Mouse (Mus musculus) midbrain, embryonic 11.5 days (tissue): ENCODE data around the gene C1qtnf3. TPM values are rescaled to one million over a fixed set of nuclear protein-coding genes. Genes with fewer than 3 reads are reported as not detected.
A peak's percentile ranks its signal among the peaks of the same experiment; 100 is the strongest.
"Not testable (repeated sequence)": the region's sequence is repeated elsewhere in the genome, so short reads cannot be mapped to it uniquely, and the experiment has no call there.

ENCODE experiments used
- ATAC-seq: fragments of 200-750 bp; cut with Nextera tagmentation; 2 replicates; pipeline ENCODE4 v1.8.0; 2017; ENCODE audit warnings: moderate TSS enrichment, moderate library complexity; ENCODE audit not compliant: low FRiP score
- DNase-seq: peaks from one replicate; pipeline ENCODE4 v3.0.0; 2015; ENCODE audit warnings: low spot score; ENCODE audit errors: missing footprints
- H3K27ac ChIP-seq: fragments of 300-500 bp; sonication (generic); 2 replicates; pipeline ENCODE4 v1.5.1; 2014; ENCODE audit warnings: low read depth, low read length
- H3K27me3 ChIP-seq: fragments of 300-500 bp; sonication (generic); 2 replicates; pipeline ENCODE4 v1.6.1; 2014; ENCODE audit warnings: mild to moderate bottlenecking, low read length, moderate library complexity, mixed read lengths; ENCODE audit not compliant: control insufficient read depth, insufficient read depth
- H3K36me3 ChIP-seq: fragments of 300-500 bp; sonication (generic); 2 replicates; pipeline ENCODE4 v1.6.1; 2014; ENCODE audit warnings: mild to moderate bottlenecking, low read length, moderate library complexity, mixed read lengths; ENCODE audit not compliant: control insufficient read depth, insufficient read depth
- H3K4me1 ChIP-seq: fragments of 300-500 bp; sonication (generic); 2 replicates; pipeline ENCODE4 v1.6.1; 2014; ENCODE audit warnings: low read length; ENCODE audit not compliant: control insufficient read depth, insufficient read depth
- H3K4me2 ChIP-seq: fragments of 300-500 bp; sonication (generic); 2 replicates; pipeline ENCODE4 v1.6.1; 2014; ENCODE audit warnings: mild to moderate bottlenecking, moderate library complexity
- H3K4me3 ChIP-seq: fragments of 300-500 bp; sonication (generic); 2 replicates; pipeline ENCODE4 v1.5.1; 2014; ENCODE audit warnings: low read depth, low read length
- H3K9ac ChIP-seq: fragments of 300-500 bp; sonication (generic); 2 replicates; pipeline ENCODE4 v1.6.1; 2014; ENCODE audit warnings: low read length
- H3K9me3 ChIP-seq: fragments of 300-500 bp; sonication (generic); 2 replicates; pipeline ENCODE4 v1.6.1; 2016; ENCODE audit warnings: low read length; ENCODE audit not compliant: control insufficient read depth
- WGBS: fragments of 180-500 bp; shearing (Covaris S2); extraction: QIAGEN DNeasy Blood & Tissue Kit; methylation state at CpG from one replicate; pipeline ENCODE4 v1.1.7; 2014; 5-methylcytosine and 5-hydroxymethylcytosine counted together
- polyA plus RNA-seq: library from polyadenylated mRNA; unstranded; fragments of >200 nt; fragmentation: Nextera tagmentation; extraction: Ambion mirVana; gene quantifications from 2 replicates; pipeline ENCODE4 v1.2.1, GENCODE M21; 2014

The C1qtnf3 gene
- polyA plus RNA-seq, 1 experiment from 2014 or later, result 0.97 TPM

DNA sequence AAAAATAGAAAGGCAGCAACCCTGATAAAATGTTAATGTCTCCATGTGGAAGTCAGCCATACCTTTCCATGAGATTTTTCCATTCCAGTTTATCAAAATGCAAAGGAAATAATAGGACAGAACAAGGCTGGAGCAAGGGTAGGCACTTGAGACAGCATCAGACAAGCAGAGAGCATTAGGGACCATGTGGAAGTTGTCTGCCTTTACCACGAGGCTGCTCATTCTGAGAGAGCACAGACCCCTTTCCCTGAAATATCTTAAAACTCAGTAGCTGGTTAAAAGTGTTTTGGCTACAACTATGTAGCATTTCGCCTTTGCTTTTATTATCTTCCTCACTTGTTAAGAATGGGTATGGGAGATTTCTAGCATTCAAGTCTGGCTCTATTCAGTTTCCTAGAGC lies 28.6 kb downstream of the C1qtnf3 start:
- peak overlapping the region; percentile 61 for H3K4me2 ChIP-seq
- H3K4me3 ChIP-seq, result no peak overlapping the region

DNA sequence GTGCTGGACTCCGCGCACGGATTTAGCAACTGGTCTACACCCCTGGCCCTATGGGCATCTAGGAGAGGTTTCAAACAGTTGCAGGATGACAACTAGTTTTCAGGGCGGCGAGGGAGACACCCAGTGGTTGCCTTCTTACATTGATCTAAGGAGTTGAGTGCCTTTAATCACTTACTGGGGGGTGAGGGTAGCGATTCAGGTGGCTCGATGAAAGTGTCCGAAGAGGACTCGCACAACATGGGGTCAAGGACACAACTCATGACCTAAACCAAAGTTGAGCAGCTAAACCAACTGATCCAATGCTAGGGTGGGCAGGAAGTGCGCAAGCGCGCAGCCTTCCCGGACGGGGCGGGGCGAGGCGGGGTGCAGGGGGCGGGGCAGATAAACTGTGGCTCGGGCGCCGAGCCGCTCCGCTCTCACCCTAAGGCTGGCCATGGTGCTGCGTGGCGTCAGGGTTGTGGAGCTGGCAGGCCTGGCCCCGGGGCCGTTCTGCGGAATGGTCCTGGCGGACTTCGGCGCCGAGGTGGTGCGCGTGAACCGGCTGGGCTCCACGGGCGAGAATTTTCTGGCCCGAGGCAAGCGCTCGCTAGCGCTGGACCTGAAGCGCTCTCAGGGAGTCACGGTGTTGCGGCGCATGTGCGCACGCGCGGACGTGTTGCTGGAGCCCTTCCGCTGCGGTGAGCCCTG lies 29.4 kb downstream of the C1qtnf3 start, which contains the start of gene Amacr:
Gene Amacr, plus strand, starts transcription at position 380 of the 687 bp plus-strand sequence.
- Histone ChIP-seq H3K36me3 (no peaks in the 10 kb centered on the region), H3K4me1 (no peaks in the 10 kb centered on the region; the same call in 1 of the 2 replicates), H3K27me3 (no peaks in the 10 kb centered on the region), H3K4me2 (peak within 1 kb of the TSS; percentile 61), H3K9ac (peak within 1 kb of the TSS; percentile 81), H3K27ac (no peak within 1 kb of the TSS; the same call in 1 of the 2 replicates), H3K4me3 (peak within 1 kb of the TSS; percentile 52), H3K9me3 (no peaks in the 10 kb centered on the region)
- DNase-seq, result peak; percentile 99
- WGBS, result under 1% methylated on average over 52 of the region's 52 CpGs
- ATAC-seq, result peak; percentile 100

More for the DNA sequence above, 28.6 kb downstream of the C1qtnf3 start:
- Histone ChIP-seq H3K9ac (peak overlapping the region; percentile 81; the same call in 1 of the 2 replicates), H3K36me3 (no peaks in the 10 kb centered on the region), H3K4me1 (no peaks in the 10 kb centered on the region; the same call in 1 of the 2 replicates), H3K27me3 (no peaks in the 10 kb centered on the region), H3K27ac (no peak overlapping the region), H3K9me3 (no peaks in the 10 kb centered on the region)
- 67% methylated on average over 2 of the region's 2 CpGs for WGBS
- DNase-seq (no peak), ATAC-seq (no peak)

DNA sequence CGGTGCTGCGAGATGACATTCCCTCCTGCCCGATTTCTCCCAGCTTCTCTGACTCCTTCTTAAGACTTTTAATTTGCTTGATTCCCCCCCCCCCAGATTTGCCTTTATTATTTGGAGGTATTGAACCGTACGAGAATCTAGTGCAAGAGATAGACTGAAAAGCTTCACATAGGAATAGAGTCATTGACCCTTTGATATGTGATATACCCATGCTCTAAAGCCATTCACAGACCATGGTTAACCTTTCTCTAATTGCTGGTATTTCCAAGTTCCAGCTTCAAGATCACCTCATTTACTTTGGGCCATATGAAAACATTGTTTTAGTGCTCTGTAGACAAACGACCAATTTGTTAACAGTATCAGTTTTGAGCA lies 29.9 kb downstream of the C1qtnf3 start:
- ATAC-seq, result no peak
- WGBS, result 10% methylated on average over 6 of the region's 6 CpGs
- no peaks in the 10 kb centered on the region; the same call in 1 of the 2 replicates for H3K4me1 ChIP-seq

DNA sequence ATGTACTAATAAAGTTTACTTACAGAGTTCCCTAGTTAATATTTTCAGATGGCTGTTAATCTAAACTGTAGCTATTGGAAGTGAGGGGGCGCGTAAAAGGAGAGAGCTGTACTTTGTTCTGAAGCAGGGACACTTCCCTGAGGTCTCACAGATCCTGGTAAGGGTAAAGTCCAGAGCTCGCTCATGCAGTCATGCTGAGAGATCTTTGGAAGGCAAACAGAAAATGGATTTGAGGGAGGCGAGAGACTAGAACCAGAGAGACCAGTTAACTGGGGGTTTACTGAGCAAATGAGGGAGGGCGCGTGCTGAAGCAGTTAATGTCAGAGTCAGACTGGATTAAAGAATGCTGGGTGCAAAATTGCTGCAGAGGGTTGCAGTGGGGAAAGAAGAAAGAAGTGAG lies 33.6 kb downstream of the C1qtnf3 start:
- no peaks in the 10 kb centered on the region for H3K36me3 ChIP-seq
- no peaks in the 10 kb centered on the region; the same call in 1 of the 2 replicates for H3K4me1 ChIP-seq
- H3K9me3 ChIP-seq, result no peaks in the 10 kb centered on the region
- no peak overlapping the region for H3K27ac ChIP-seq
- no peak overlapping the region for H3K4me3 ChIP-seq
- no peaks in the 10 kb centered on the region for H3K27me3 ChIP-seq
- WGBS, result 77% methylated on average over 6 of the region's 6 CpGs
- no peak overlapping the region for H3K9ac ChIP-seq
- DNase-seq, result no peak
- no peak for ATAC-seq
- H3K4me2 ChIP-seq, result no peak overlapping the region

More for the DNA sequence above, 29.9 kb downstream of the C1qtnf3 start:
- no peaks in the 10 kb centered on the region for H3K27me3 ChIP-seq
- peak overlapping the region; percentile 52 for H3K4me3 ChIP-seq
- no peaks in the 10 kb centered on the region for H3K9me3 ChIP-seq
- H3K36me3 ChIP-seq, result no peaks in the 10 kb centered on the region
- H3K9ac ChIP-seq, result peak overlapping the region; percentile 81
- no peak for DNase-seq
- H3K4me2 ChIP-seq, result peak overlapping the region; percentile 61
- H3K27ac ChIP-seq, result no peak overlapping the region

DNA sequence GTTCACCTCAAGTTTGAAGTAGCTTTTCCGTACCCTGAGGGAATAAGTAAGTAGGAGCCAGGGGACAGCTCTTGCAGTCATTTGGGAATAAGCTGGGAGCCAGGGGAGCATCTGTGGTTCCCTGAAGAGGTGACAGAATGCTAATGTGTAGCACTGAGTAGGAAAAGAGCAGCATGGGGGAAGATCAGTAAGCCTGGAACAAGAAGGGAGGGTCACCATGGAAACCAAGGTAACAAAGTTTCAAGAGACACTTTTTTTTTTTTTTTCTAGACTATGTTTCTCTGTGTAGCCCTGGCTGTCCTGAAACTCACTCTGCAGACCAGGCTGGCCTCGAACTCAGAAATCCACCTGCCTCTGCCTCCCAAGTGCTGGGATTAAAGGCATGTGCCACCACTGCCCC lies 34.3 kb downstream of the C1qtnf3 start:
- not testable (repeated sequence) for ATAC-seq, H3K9ac ChIP-seq, H3K9me3 ChIP-seq, H3K27me3 ChIP-seq, H3K27ac ChIP-seq, H3K4me3 ChIP-seq, H3K4me1 ChIP-seq, DNase-seq, H3K4me2 ChIP-seq, H3K36me3 ChIP-seq
- WGBS, result 86% methylated on average over 2 of the region's 2 CpGs

DNA sequence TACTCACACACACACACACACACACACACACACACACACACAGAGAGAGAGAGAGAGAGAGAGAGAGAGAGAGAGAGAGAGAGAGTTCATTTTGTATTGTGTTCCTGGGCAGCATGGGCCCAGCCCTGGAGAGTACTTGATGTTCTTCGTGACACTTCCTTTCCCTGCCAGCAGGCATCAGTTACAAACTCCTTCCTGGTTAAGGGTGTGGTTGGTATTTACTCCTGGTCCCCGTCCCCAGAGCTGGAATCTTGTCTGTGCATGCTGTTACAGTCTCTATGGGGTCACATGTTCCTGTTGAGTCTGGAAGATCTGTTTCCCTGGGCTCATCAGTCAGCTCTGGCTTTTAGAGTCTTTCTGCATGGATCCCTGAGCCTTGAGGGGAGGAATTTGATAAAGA lies 38.3 kb downstream of the C1qtnf3 start:
- Histone ChIP-seq H3K4me1 (no peaks in the 10 kb centered on the region), H3K9ac (no peak overlapping the region), H3K27me3 (no peaks in the 10 kb centered on the region), H3K36me3 (no peaks in the 10 kb centered on the region), H3K9me3 (no peaks in the 10 kb centered on the region), H3K4me3 (no peak overlapping the region), H3K4me2 (no peak overlapping the region), H3K27ac (no peak overlapping the region)
- no peak for DNase-seq
- no peak for ATAC-seq
- WGBS, result 56% methylated on average over 2 of the region's 2 CpGs

DNA sequence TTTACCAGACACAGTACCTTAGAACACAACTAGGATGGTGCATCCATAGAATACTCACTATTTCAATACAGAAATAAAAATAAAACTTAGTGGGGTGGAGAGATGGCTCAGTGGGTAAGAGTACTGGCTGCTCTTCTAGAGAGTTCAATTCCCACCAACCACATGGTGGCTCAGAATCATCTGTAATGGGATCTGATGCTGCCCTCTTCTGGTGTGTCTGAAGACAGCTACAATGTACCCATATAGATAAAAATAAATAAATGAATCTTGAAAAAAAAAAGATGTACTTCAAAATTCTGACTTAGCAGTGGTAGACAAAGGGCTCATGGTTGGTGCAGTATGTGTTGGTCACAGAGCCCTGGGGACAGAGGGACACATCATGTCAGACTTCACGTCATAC lies 39.4 kb downstream of the C1qtnf3 start:
- Histone ChIP-seq H3K4me3 (no peak overlapping the region), H3K4me2 (no peak overlapping the region), H3K9ac (no peak overlapping the region), H3K27me3 (no peaks in the 10 kb centered on the region), H3K36me3 (no peaks in the 10 kb centered on the region), H3K9me3 (no peaks in the 10 kb centered on the region), H3K4me1 (no peaks in the 10 kb centered on the region), H3K27ac (no peak overlapping the region)
- DNase-seq, result no peak
- 91% methylated on average over 1 of the region's 1 CpGs for WGBS
- no peak for ATAC-seq

DNA sequence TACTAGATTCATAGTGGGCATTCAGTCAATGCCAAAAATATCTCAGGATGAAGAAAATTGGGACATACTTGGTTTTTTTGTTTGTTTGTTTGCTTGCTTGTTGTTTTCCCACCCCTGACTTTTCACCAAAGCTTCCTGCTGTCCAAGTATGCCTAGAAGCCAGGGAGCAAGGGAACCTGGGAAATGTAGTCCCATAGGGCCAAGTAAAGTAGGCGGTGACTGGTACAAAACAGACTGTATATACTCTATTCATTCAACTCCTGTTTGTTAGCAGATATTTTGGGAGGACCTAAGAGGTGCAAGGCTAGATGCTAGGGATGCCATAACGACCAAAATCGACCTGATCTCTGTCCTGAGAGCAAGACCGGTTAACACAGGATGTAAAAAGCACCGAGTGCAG lies 47.7 kb downstream of the C1qtnf3 start:
- H3K9ac ChIP-seq, result no peak overlapping the region
- WGBS, result 60% methylated on average over 5 of the region's 5 CpGs
- H3K4me3 ChIP-seq, result no peak overlapping the region
- no peaks in the 10 kb centered on the region for H3K36me3 ChIP-seq
- H3K9me3 ChIP-seq, result no peaks in the 10 kb centered on the region
- DNase-seq (no peak), ATAC-seq (0 out of 2 replicates have a peak, but pooled peaks have one; percentile 30)
- H3K27ac ChIP-seq, result no peak overlapping the region
- no peak overlapping the region for H3K4me2 ChIP-seq
- no peaks in the 10 kb centered on the region for H3K27me3 ChIP-seq
- H3K4me1 ChIP-seq, result no peaks in the 10 kb centered on the region

DNA sequence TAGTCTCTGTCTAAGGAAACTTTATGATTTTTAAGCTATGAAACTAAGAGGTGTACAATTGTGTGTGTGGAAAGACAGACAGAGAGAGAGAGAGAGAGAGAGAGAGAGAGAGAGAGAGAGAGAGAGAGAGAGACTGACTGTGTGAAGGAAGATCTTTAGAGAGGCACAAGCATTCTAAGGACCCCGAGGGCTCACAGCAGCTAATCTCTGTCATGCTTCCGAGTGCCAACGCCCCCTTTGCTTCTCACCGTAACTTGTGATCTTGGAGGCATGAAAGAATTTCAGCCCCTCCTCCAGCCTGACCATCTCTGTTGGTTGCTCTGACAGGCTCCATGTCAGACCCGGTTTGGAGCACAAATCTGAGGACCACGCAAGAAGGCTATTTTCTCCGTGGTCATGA lies 48.3 kb downstream of the C1qtnf3 start, which contains the start of gene Slc45a2:
Gene Slc45a2, plus strand, starts transcription at position 301 of the 400 bp plus-strand sequence.
- Histone ChIP-seq H3K27ac (no peak within 1 kb of the TSS), H3K27me3 (no peaks in the 10 kb centered on the region), H3K36me3 (no peaks in the 10 kb centered on the region), H3K4me3 (no peak within 1 kb of the TSS), H3K4me1 (no peaks in the 10 kb centered on the region), H3K9me3 (no peaks in the 10 kb centered on the region), H3K4me2 (no peak within 1 kb of the TSS), H3K9ac (no peak within 1 kb of the TSS)
- ATAC-seq, result no peak
- DNase-seq, result no peak
- 48% methylated on average over 7 of the region's 7 CpGs for WGBS
